Mouse (Mus musculus): ENCODE measurements at regions not wholly inside any gene's neighbourhood (a gene's known extent, or its start where the extent isn't known, plus 50 kb on each side); places are given as distances from the start of the nearest gene placed in this dataset.

DNA sequence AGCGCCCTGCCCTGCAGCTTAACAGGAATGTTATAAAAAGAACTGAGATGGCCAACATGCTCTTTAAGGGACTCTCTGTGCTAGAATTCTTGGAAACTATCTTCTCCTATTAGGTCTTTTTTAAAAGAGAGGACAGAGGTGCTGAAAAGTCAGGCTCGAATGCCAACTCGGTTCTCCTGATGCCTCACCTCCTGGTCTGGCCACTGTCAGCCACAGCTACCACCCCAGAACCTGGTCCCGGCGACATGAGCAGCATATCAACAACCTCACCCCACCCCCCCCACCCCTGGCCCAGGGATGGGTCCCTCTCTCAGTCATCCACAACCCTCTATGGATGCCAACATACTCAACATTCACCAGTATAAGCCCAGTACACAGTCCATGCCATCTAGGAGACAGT lies 49.8 kb upstream of the Rgma start:
- TF ChIP-seq CTCF (IDR thresholded peaks at IDR 0.05; ENCODE audit: control insufficient read depth, insufficient read depth, insufficient read length): no peak
- no peak for TF ChIP-seq MYOD1 (IDR thresholded peaks at IDR 0.05; ENCODE audit: control insufficient read depth, insufficient read length, low read depth)
- TF ChIP-seq MYOG (IDR thresholded peaks at IDR 0.05; ENCODE audit: control insufficient read depth, extremely low read depth, insufficient read length): no peak
- TF ChIP-seq CEBPB (IDR thresholded peaks at IDR 0.05; ENCODE audit: low read depth): no peak
